Mouse (Mus musculus) heart, postnatal 10 days (tissue): ENCODE data around the gene Krtap19-9b. TPM values are rescaled to one million over a fixed set of nuclear protein-coding genes. Genes with fewer than 3 reads are reported as not detected.

Experiments used
- DNase-seq, 2 experiments: peaks; one replicate each; pipeline ENCODE4 v3.0.0; 2021
- intact Hi-C: fragments of 180-260 bp; cut with DNase I; formaldehyde crosslinking; loops from one replicate; pipeline ENCODE4 v1.15.1; 2025
- total RNA-seq, 2 experiments: library from RNA; stranded (reverse); gene quantifications; 2 replicates each; pipeline ENCODE4 v1.2.3; 2021

The Krtap19-9b gene
- not detected for total RNA-seq

DNA sequence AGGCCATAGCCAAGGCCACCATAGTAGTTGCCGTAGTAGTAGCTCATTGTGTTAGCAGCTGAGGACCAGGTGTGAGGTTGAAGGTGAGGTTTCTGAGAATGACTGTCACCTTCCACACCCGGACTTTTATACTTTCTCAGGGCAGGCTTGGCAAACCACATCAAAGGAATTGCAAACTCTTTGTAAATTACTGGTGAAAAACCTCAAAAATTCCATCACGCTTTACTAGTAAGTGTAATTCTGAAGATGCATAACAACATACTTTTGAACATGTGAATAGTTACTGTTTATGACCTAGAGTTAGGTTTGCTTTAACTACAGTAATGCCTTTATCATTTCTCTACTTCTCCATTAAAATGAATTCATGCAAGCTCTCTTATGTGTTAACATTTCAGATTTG lies at the start of gene Krtap19-9b:
TSS of gene Krtap19-9b (minus strand) at position 101 of the 400 bp plus-strand sequence.
- intact Hi-C loops: no loop called here
- DNase-seq: no peak

DNA sequence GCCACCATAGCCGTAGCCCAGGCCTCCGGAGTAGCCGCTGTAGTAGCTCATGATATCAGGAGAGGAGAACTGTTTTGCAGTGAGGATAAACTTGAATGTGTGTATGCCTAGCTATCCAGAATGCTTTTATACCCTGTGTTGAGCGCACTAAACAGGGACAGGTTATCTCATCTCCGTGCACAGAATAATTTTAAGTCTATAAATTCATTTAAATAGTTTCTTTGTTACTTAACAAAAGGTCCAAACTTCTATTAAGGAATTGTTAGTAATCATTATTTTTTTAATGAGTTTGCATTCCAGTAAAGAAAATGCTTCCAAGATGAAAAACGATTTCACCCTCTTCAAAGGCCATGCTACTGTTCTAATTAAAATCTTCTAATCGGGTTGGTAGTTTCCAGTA lies 30.7 kb upstream of the Krtap19-9b start, which contains the start of gene Krtap16-3:
TSS of gene Krtap16-3 (minus strand) at position 101 of the 400 bp plus-strand sequence.
- intact Hi-C loops: no loop called here
- DNase-seq: no peak

DNA sequence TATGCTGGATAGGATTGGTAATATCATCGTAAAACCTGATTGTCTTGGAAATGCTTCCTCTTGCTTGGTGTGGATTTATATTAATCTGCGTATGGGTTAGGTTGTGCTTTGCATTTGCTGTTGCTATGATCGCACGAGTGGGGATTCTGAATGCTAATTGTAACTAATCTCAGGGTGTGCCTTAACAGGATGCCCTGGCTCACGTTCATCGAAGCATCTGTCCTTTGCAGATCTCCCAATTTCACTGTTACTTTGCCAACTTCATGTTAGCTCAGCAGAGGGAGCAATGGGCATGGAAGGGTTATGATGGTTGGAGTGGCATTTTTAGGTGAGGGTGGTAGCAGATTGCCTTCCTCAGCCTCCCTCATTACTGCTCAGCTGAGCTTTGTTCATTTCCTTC lies 9.0 kb upstream of the Krtap19-9b start:
- intact Hi-C loops: no loop called here
- DNase-seq: no peak

DNA sequence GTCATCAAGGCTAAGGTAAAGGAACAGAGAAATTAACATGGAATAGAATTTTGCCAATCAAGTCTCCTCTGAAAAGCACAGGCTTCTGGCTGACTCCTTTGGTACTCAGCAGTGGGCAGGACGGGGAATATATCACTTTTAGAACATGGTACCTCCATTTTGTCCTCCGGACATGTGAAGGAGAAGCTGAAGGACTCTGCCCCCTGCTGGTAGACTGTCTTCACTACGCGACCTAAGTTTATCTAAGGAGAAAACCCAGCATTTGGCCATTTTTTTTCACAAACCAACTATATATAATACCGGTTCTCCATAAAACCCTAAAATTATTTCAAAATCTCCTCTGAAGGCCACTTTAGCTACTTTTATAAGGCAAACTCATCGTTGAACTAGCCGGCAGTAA lies 6.2 kb upstream of the Krtap19-9b start:
- no peak for DNase-seq
- intact Hi-C loops: no loop called here

DNA sequence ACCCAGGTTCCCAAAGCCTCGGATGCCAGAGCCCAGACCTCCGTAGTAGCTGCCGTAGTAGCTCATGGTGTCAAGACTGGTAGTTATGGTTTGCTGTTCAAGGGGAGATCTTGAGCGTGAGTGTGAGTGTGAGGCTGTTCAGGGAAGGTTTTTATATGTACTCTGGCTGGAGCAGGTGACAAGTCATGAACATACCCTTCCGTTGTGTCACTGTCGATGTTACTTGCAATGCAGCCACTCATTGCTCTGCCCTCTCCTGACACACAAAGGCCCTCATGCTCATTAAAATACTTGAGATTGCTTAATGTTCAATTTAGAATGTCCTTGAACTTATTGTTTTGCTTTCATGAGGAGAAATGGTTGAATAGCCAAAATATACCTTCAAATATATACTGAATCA lies 35.7 kb downstream of the Krtap19-9b start, which contains the start of gene Krtap19-5:
TSS of gene Krtap19-5 (minus strand) at position 101 of the 400 bp plus-strand sequence.
- no peak for DNase-seq
- intact Hi-C loops: no loop called here

- DNase-seq: no peak
- intact Hi-C loops: no loop called here
Observed at GRCm38 (mm10) chr16:88886870-88887269, 45.2 kb downstream of the Krtap19-9b start.

- intact Hi-C loops: no loop called here
- DNase-seq: no peak
Observed at GRCm38 (mm10) chr16:88884989-88885388, 47.1 kb downstream of the Krtap19-9b start, which contains the start of gene Krtap19-4. Gene Krtap19-4 (minus strand): TSS chr16:88885089.

Other genes starting within 250 kb of the Krtap19-9b start
- not detected for gene 2310061N02Rik, start 224.3 kb downstream of the Krtap19-9b start, total RNA-seq
- not detected for gene Krtap13-1, start 203.4 kb downstream of the Krtap19-9b start, total RNA-seq
- not detected for gene Krtap13, start 180.6 kb downstream of the Krtap19-9b start, total RNA-seq
- gene 2310034C09Rik, start 173.4 kb downstream of the Krtap19-9b start, total RNA-seq: not detected
- gene 2310057N15Rik, start 158.1 kb downstream of the Krtap19-9b start, total RNA-seq: not detected
- gene Gm5965, start 154.4 kb downstream of the Krtap19-9b start, total RNA-seq: not detected
- gene Gm20741, start 120.0 kb downstream of the Krtap19-9b start, total RNA-seq: not detected
- gene Krtap15, start 112.0 kb downstream of the Krtap19-9b start, total RNA-seq: not detected
- not detected for gene Krtap14, start 106.1 kb downstream of the Krtap19-9b start, total RNA-seq
- not detected for gene Krtap19-1, start 62.9 kb downstream of the Krtap19-9b start, total RNA-seq
- gene Krtap19-2, start 58.0 kb downstream of the Krtap19-9b start, total RNA-seq: not detected
- gene Krtap19-3, start 54.2 kb downstream of the Krtap19-9b start, total RNA-seq: not detected
- not detected for gene Krtap19-4, start 47.2 kb downstream of the Krtap19-9b start, total RNA-seq
- not detected for gene Krtap19-5, start 35.8 kb downstream of the Krtap19-9b start, total RNA-seq
- gene Krtap16-3, start 30.6 kb upstream of the Krtap19-9b start, total RNA-seq: not detected
- not detected for gene Krtap22-2, start 78.5 kb upstream of the Krtap19-9b start, total RNA-seq
- not detected for gene Gm10229, start 83.0 kb upstream of the Krtap19-9b start, total RNA-seq
- gene Krtap6-1, start 99.4 kb upstream of the Krtap19-9b start, total RNA-seq: not detected
- gene Gm10228, start 109.2 kb upstream of the Krtap19-9b start, total RNA-seq: not detected
- not detected for gene Krtap6-5, start 115.6 kb upstream of the Krtap19-9b start, total RNA-seq
- not detected for gene 1110025L11Rik, start 131.7 kb upstream of the Krtap19-9b start, total RNA-seq
- not detected for gene Krtap6-3, start 151.8 kb upstream of the Krtap19-9b start, total RNA-seq
- gene Gm6358, start 208.6 kb upstream of the Krtap19-9b start, total RNA-seq: not detected
- gene Gm10061, start 218.8 kb upstream of the Krtap19-9b start, total RNA-seq: not detected
- not detected for gene Gm9789, start 225.7 kb upstream of the Krtap19-9b start, total RNA-seq
- gene Gm7735, start 237.2 kb upstream of the Krtap19-9b start, total RNA-seq: not detected
- gene 1110057P08Rik, start 242.5 kb upstream of the Krtap19-9b start, total RNA-seq: not detected